ENCODE assay signal across 17 mouse cellular contexts in the genomic region with DNA sequence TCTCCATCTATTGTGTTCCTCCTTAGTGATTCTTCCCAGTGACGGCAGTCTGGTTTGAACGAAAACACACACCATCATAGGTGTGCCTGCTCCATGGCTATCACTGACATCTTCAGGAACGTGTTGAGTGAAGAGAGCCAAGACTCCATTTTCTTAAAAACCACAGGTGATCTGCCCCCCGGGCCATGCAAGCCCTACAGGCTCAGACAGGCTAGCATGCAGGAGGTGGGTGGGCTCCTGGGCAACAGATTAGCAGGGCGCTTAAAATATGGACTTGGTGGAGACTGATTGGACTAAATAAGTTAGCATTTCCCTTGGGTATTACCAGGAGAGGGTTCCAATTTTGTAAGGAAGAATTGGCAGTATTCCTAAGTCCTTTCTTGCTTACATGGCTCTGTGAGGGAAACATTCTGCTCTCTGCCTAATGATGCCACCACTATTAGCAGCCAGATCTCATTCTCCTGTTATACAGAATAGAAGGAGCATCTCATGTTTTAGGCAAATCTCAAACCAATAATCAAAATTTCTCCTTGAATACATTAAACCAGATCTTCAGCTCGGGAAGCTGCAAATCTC.
"Had no signal": no experiment of that assay in that cellular context is flagged by ENCODE, and none has a peak within 500 bp of the region (broad histone marks: within the 10 kb centered on the region; RNA-seq: fewer than 3 reads in every experiment).

No protein-coding gene starts in this region.

- DNase-seq: kidney, postnatal 10 days; kidney, postnatal 36 days; layer of hippocampus, postnatal 36 days; liver, embryonic 13.5 days; lung, adult 2 months; lung, postnatal 14 days; lung, postnatal 4 days; midbrain, embryonic 14.5 days; retina, postnatal 1 day; right cerebral cortex, postnatal 25 days; spleen, adult 18-20 months; thymus, postnatal 25 days had no signal

- H3K4me3 ChIP-seq: kidney, embryonic 15.5 days; left cerebral cortex, adult 2 months; liver, embryonic 13.5 days; neural tube, embryonic 12.5 days; stomach, embryonic 15.5 days had no signal

- H3K9me3 ChIP-seq: kidney, embryonic 15.5 days; liver, embryonic 13.5 days; neural tube, embryonic 12.5 days; stomach, embryonic 15.5 days had no signal

- H3K9ac ChIP-seq: kidney, embryonic 15.5 days; liver, embryonic 13.5 days; neural tube, embryonic 12.5 days; stomach, embryonic 15.5 days had no signal

- H3K4me2 ChIP-seq: kidney, embryonic 15.5 days; liver, embryonic 13.5 days; midbrain, embryonic 11.5 days; neural tube, embryonic 12.5 days; stomach, embryonic 15.5 days had no signal

- H3K27ac ChIP-seq: kidney, embryonic 15.5 days; left cerebral cortex, adult 2 months; liver, embryonic 13.5 days; neural tube, embryonic 12.5 days; stomach, embryonic 15.5 days had no signal

- H3K4me1 ChIP-seq: kidney, embryonic 15.5 days; neural tube, embryonic 12.5 days had no signal

- H3K36me3 ChIP-seq: kidney, embryonic 15.5 days; liver, embryonic 13.5 days; neural tube, embryonic 12.5 days; stomach, embryonic 15.5 days had no signal

- H3K27me3 ChIP-seq: kidney, embryonic 15.5 days; neural tube, embryonic 12.5 days; stomach, embryonic 15.5 days had no signal
